Mouse (Mus musculus) bone marrow macrophage, adult 2 months (primary cell): ENCODE data around the gene Nxph1. TPM values are rescaled to one million over a fixed set of nuclear protein-coding genes. Genes with fewer than 3 reads are reported as not detected.

Experiments used
- H3K27ac ChIP-seq: 2 replicates; pipeline ENCODE4 v1.5.1; 2012; ENCODE audit warnings: low read depth, low read length; ENCODE audit not compliant: insufficient read depth
- H3K4me1 ChIP-seq: 2 replicates; pipeline ENCODE4 v1.6.1; 2012; ENCODE audit warnings: low read length; ENCODE audit not compliant: control insufficient read depth, insufficient read depth
- H3K4me3 ChIP-seq: 2 replicates; pipeline ENCODE4 v1.5.1; 2012; ENCODE audit warnings: mild to moderate bottlenecking, low read length, moderate library complexity; ENCODE audit not compliant: insufficient read depth
- CTCF ChIP-seq: IDR thresholded peaks from 2 replicates; pipeline ENCODE4 v1.5.1; 2012; ENCODE audit warnings: low read depth, mild to moderate bottlenecking, low read length, moderate library complexity
- POLR2A ChIP-seq: IDR thresholded peaks from 2 replicates; pipeline ENCODE4 v1.6.1; 2012; ENCODE audit warnings: mild to moderate bottlenecking, low read depth, low read length, borderline replicate concordance
- polyA plus RNA-seq: library from polyadenylated mRNA; stranded (reverse); fragments of >200 nt; gene quantifications from 2 replicates; pipeline ENCODE4 v1.2.4, GENCODE M21; 2012; ENCODE audit not compliant: missing spikeins, insufficient read depth, insufficient read length

Nxph1 gene
- polyA plus RNA-seq, 1 experiment, result not detected

- H3K4me1 ChIP-seq, result no peaks in the 10 kb centered on the region
- no peak overlapping the region for H3K4me3 ChIP-seq
- no peak for TF ChIP-seq CTCF
- no peak for TF ChIP-seq POLR2A
- no peak overlapping the region for H3K27ac ChIP-seq
Observed at GRCm38 (mm10) chr6:8958081-8958919, 10.1 kb downstream of the Nxph1 start.

GRCm38 (mm10) chr6:8959810-8960209 lies 11.6 kb downstream of the Nxph1 start:
- Histone ChIP-seq H3K27ac (no peak overlapping the region), H3K4me3 (no peak overlapping the region), H3K4me1 (no peaks in the 10 kb centered on the region)
- TF ChIP-seq CTCF (no peak), POLR2A (no peak)

GRCm38 (mm10) chr6:8970576-8970975 lies 22.3 kb downstream of the Nxph1 start:
- Histone ChIP-seq H3K27ac (no peak overlapping the region), H3K4me1 (no peaks in the 10 kb centered on the region), H3K4me3 (no peak overlapping the region)
- TF ChIP-seq CTCF, result no peak
- TF ChIP-seq POLR2A, result no peak

DNA sequence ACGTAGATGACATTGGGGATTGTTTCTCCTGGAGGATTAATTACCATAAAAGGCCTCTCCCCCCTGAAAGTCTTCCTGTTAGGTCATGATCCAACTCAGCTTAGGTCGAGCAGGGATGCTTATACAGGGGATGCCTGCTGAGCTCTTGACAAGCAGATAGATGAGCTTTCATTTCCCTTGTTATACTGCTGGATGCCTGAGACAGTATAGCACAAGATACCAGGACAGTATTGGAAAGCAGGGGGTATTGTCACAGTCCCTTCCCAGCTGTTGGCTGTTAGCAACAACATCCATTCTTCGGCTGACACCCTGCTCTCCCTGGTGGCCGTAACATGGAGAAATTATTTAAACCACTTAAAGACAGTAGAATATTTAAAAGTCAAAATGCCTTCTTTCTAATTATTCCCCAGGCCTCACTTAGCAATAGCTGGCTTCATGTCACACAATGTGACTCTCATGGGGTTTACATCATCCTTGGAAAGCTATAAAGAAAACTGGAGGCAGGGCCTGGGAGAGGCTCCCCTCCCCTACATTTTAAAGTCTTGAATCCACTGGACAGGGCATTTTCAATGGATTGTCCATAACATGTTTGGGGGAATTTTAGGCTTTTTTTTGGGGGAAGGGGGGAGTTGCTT lies 31.1 kb downstream of the Nxph1 start:
- TF ChIP-seq CTCF (no peak), POLR2A (no peak)
- H3K4me3 ChIP-seq, result no peak overlapping the region
- no peak overlapping the region for H3K27ac ChIP-seq
- H3K4me1 ChIP-seq, result no peaks in the 10 kb centered on the region

- H3K4me1 ChIP-seq, result no peaks in the 10 kb centered on the region
- no peak overlapping the region for H3K4me3 ChIP-seq
- no peak overlapping the region for H3K27ac ChIP-seq
- TF ChIP-seq CTCF (no peak), POLR2A (no peak)
Observed at GRCm38 (mm10) chr6:8996301-8996943, 48.2 kb downstream of the Nxph1 start.

DNA sequence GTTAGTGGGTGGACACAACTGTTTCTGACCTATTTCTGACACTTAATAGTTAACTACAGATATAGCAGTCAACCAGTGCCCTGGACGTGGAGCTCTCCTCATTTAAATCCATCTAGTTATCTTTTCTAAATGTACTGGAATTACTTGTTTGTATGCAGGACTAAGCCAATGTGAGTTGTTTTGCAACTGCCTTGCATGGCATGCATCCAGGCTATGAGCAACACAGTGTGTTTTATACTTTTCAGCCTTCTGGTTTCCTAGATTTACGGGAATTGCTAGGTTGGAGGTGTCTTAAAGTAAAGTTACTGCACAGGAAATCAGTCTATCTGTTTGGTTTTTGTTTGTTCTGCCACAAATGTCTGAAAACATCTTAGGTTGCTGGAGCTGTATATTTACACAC lies 49.1 kb downstream of the Nxph1 start:
- H3K4me3 ChIP-seq, result no peak overlapping the region
- H3K4me1 ChIP-seq, result no peaks in the 10 kb centered on the region
- no peak overlapping the region for H3K27ac ChIP-seq
- TF ChIP-seq POLR2A (no peak), CTCF (no peak)

DNA sequence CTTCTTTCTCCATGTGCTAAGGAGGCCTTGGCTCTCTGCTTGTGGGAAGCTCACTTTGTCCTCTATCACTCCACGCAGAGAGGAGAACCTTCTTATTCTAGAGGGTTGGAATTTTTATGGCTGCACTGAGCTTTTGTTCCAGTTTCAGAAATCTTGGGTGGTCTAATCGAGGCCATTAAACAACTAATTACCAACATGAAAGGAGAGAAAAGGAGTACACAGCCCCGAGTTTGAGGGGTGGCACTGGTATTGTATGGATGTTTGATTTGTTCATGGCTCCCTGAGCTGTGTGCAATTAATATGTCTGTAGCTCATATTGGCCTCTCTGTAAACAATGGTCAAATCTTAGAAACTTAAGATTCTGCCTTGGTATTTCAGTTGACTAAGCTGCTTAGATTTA lies 54.5 kb downstream of the Nxph1 start:
- H3K4me3 ChIP-seq, result no peak overlapping the region
- no peak for TF ChIP-seq CTCF
- no peak for TF ChIP-seq POLR2A
- H3K27ac ChIP-seq, result no peak overlapping the region
- H3K4me1 ChIP-seq, result no peaks in the 10 kb centered on the region

DNA sequence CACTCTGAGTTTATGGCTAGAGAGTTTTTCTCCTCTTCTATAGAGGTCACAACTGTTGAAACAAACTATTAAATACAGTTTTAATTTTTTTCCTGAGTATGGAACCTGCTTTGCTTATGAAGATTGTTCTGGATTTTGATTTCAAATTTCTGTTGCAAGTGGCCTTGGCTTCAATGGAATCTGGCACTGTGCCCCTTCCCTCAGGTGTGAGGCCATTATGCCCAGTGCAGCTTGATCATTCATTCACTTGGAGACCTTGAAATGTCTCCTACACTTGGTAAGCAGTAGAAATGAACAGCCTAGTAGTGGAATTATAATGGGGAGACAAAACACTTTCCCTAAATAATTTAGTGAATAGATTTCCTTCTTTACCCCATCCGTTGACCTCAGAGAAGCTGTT lies 78.4 kb downstream of the Nxph1 start:
- Histone ChIP-seq H3K27ac (no peak overlapping the region), H3K4me1 (no peaks in the 10 kb centered on the region), H3K4me3 (no peak overlapping the region)
- TF ChIP-seq POLR2A, result no peak
- TF ChIP-seq CTCF, result no peak

DNA sequence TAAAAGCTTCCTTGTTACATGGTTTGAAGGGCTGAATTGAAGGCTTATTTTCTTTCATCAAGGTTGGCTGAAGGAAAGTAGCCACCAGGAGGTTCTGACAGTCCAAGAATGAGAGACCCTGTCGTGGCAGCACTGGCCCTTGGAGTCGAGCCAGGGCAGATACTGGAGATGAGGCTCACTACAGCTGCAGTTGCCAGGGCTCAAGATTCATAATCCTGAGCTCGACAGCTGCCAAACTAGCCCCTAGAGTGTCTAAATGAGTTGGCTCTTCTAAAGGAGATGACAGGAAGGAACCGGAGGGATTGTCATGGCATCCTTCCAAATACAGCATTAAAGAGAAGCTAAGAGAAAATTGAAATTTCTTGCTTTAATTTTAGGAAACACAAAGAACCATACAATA lies 78.9 kb downstream of the Nxph1 start:
- Histone ChIP-seq H3K4me1 (no peaks in the 10 kb centered on the region), H3K27ac (no peak overlapping the region), H3K4me3 (no peak overlapping the region)
- no peak for TF ChIP-seq POLR2A
- TF ChIP-seq CTCF, result no peak

DNA sequence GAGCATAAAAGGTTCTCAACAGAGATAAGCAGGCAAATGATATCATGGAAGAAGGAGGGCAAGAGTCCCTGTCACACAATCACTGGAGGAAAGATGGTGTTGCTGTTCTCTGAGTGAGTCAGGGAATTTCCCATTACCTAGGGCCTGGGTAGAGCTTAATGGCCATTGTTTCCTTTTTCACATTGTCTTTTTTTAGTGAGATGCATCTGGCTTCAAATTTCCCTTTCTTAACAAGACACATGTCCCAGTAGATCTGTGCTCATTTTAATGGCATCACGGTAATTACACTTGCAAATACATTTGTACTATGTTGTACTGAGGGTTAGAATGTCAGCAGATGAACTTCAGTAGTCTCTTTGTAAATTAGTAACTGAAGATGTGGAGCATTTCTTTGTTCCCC lies 80.3 kb downstream of the Nxph1 start:
- TF ChIP-seq POLR2A, result no peak
- no peak for TF ChIP-seq CTCF
- H3K4me1 ChIP-seq, result no peaks in the 10 kb centered on the region
- H3K4me3 ChIP-seq, result no peak overlapping the region

More for the DNA sequence above, 80.3 kb downstream of the Nxph1 start:
- H3K27ac ChIP-seq, result no peak overlapping the region
